Mouse (Mus musculus) brain, adult 2 months (tissue): ENCODE data around the gene Chn2.

ENCODE experiments used
- DNase-seq: peaks from one replicate; pipeline ENCODE4 v3.0.0; 2011; ENCODE audit warnings: low read depth, low spot score

Gene Chn2

GRCm38 (mm10) chr6:54273379-54273730, 234.0 kb downstream of the Chn2 start:
- DNase-seq, result peak; percentile 89

DNA sequence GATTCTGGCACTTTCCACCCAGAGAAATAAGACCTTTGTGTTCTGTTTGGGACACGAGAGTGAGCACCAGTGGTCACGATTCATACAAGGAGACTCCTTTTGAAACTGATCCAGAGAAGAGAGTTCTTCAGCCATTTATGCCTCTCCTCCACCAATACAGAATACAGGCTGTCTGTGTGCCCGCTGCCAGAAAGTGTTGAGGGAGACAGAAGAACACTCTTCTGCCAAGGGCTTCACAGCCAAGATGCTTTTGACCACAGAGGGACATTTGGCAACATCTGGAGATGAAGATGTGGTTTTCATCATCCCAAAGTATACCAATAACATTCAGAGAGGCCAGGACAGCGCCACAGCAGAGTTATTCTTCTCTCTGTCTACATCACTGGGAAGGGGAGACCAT, 237.9 kb downstream of the Chn2 start:
- DNase-seq, result peak; percentile 71

GRCm38 (mm10) chr6:54277828-54278227, 238.5 kb downstream of the Chn2 start:
- peak; percentile 50 for DNase-seq

DNA sequence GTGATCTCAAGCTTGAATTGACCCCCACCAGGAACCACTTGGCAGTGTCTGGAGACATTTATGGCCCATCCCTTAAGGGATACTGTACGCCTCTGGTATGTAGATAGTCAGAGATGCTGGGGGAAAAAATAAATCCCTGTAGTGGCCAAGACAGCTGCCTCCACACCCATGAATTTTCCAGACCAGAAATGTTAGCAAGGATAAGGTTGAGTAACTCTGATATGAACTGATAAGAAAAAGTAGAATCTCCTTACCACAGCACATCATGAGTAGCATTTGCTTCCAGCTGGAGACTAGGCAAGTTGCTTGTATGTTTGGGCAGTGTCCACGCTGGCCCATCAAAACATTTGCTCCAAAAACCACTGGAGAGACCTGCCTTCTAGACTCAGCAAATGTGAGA, 239.3 kb downstream of the Chn2 start:
- DNase-seq, result no peak

DNA sequence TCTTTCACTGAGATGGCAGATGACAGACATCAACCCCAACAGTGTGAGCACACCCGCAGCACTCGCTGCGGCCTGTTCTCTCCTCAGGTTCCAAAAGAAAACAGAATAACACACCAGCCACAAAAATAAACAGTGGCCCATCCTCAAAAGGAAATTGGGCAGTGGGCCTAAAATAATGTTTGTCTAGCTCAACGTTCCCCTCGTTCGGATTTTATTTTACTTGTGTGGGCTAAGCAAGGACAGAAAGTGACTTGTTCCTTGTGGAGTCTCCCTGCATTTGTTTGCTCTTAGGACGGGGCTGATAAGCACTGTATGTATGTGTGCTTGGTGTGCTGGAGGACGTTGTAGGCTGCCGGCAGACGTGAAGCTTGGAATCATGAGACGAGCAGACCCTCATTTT, 240.0 kb downstream of the Chn2 start:
- no peak for DNase-seq

DNA sequence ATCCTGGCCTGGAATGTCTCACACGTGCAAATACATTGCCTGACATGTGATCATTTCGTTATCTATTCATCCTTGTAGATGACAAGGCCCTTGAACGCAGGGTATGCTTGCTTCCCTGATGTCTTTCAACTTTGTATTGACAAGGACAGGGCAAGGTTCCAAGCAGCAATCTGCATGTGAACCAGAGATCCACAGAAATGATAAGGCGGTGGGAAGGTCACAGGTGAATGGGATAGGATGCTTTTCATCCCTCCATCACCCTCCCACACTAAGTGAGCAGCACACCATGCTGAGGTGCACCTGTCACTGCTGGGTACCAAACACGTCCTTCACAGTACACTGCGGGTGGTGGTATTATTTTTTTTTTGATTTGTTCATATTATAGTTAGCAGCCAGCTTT, 240.9 kb downstream of the Chn2 start:
- no peak for DNase-seq

DNA sequence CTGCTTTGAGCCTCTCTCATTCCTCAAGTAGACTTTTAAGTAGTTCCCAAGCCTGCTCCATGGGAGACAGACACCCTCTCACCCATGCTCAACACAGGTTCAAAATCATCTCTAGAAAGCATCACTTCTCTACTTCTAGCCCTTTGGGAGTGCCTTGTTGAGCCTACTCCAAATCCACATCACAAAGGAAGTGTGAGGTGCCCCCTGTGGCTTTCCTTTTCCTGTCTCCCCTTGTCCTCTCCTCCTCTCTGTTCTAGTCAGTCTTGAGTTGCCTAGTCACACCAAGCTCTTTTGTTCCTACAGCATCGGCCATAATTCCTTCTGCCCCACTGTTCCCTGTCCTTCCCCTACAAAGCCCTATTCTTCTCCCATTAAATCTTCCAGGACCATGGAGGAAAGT, 243.9 kb downstream of the Chn2 start:
- DNase-seq, result no peak

GRCm38 (mm10) chr6:54284167-54284711, 244.9 kb downstream of the Chn2 start:
- no peak for DNase-seq

GRCm38 (mm10) chr6:54286813-54287212, 247.5 kb downstream of the Chn2 start:
- DNase-seq, result peak; percentile 40

DNA sequence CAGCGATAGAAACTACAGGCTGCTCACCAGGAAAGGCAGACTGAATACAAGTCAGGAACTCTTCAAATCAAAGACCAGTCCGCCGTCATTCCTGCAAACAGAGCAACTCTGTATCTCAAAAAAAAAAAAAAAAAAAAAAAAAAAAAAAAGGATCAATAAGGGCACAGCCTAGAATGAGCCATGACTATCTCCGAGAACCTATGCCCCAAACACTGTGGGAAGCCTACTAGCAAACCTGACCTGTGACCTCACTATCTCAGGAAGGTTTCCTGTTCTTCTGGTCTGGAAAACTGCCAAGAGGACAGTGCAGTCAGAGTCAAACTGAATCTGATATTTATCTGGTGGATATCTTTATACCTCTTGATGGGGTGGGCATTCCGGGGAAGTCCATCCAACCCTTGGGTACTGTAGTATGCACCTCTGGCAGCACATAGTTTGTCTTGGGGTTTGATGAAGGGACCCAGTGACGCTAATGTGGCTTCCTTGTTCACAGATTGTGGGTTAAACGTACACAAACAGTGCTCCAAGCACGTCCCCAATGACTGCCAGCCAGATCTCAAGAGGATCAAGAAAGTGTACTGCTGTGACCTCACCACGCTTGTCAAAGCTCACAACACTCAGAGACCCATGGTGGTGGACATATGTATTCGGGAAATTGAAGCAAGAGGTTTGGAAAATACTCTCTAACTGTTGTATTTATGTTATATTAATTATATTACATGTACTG, 250.6 kb downstream of the Chn2 start:
- no peak for DNase-seq

DNA sequence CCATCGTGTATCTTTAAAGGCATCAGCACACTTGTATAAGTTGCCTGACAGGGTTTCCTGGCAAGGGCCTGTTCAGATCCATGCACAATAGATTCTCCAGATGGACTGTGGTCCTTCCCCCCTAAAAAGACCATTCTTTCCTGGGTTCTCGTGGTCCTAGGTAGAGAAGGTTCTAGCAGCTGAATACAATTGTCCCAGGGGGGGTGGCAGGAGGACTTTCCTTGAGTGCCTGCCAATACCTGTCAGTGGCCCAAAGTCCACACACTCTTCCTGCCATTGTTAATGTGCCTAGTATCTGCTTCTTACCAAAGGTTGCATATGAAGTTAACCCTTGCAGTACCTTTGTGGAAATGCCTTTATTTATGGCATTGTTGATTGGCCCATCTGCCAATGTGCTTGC, 257.9 kb downstream of the Chn2 start:
- no peak for DNase-seq

DNA sequence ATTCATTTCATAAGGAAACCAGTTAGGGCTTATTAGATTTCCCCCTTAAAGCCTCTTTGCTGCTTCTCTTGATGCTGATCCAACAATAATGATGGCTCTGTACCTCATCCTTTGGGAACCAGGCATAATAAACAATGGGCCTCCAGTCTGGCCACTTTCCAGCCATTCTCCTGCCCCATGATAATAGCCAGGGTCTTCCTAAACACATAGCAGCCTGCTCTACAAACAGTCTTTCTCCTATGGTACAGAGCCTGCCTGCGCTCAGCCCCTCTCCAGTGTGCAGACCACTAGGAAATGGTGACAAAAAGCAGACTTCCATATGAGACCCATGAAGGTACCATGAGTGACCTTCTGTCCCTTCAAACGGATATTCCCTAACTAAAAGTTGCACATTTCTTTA, 260.1 kb downstream of the Chn2 start:
- peak; percentile 56 for DNase-seq

DNA sequence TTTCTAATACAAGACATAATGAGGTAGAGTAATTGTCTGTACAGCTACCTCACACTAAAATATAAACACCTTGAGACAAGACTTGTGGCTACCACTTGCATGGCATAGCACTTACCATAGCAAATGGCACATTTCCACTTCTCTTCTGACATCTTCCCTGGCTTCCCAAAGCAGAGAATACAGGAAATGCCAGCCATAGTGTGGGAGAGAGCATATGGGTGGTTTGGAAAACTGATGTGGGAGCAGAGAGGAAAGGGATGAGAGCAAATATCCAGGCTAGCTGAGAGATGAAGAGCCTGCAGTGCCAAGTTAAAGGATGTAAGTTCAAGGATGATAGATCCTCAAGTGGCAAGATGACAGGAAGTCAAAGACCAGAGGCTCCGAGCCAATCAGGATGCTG, 266.4 kb downstream of the Chn2 start:
- peak; percentile 54 for DNase-seq

- peak; percentile 72 for DNase-seq
Observed at GRCm38 (mm10) chr6:54313071-54313470, 273.7 kb downstream of the Chn2 start.

DNA sequence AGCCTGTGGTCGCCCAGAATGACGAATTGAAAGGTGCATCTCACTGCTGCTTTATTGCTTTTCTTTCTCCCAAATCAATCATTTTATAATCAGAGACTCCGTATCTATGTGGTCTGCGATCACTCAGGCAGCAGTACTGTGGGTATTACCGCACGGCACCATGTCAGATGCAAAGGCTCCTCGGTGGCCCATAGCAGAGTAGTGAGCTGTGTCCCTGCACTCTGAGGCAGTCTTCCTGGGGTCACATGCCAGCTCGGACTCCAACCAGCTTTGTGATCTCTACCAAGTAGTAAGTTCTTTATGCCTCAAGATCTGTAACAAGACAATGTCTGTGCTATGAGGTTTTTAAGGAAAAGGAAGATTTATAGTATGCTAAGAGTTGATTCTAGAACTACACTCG, 279.3 kb downstream of the Chn2 start:
- DNase-seq, result no peak

DNA sequence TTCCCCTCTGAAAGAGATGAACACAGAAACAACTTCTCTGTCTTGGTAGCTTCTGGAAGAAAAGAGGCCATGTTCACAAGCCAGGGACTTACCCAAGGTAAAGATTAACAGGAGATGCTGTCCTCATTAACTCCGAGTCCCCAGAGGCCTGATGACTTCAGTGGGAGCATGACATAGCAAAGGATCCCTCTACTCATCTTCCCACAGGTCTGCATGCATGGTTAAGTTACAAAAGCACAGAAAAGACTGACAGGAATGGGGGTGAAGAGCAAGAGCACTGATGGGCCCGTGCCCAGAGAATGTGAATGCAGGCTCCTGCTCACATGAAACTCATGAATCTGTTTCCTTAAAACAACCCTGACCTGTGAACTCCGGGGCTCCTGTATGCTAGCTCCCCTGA, 279.8 kb downstream of the Chn2 start:
- no peak for DNase-seq

DNA sequence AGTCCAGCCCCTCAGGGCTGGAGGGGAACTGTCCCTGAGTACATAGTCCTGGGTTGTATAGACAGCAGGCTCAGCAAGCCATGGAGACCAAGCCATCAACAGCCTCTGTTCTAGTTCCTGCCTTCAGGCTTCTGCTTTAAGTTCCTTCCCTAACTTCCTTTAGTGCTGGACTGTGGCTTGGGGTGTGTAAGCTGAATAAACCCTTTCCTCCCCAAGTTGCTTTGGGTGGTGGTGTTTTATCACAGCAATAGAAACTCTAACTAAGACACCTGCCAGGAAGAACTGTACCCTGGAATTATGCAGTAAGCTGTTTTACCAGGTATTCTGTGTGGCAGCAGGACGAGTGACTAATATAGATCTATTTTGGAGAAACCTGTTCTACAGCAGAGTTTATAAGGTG, 280.9 kb downstream of the Chn2 start:
- no peak for DNase-seq

DNA sequence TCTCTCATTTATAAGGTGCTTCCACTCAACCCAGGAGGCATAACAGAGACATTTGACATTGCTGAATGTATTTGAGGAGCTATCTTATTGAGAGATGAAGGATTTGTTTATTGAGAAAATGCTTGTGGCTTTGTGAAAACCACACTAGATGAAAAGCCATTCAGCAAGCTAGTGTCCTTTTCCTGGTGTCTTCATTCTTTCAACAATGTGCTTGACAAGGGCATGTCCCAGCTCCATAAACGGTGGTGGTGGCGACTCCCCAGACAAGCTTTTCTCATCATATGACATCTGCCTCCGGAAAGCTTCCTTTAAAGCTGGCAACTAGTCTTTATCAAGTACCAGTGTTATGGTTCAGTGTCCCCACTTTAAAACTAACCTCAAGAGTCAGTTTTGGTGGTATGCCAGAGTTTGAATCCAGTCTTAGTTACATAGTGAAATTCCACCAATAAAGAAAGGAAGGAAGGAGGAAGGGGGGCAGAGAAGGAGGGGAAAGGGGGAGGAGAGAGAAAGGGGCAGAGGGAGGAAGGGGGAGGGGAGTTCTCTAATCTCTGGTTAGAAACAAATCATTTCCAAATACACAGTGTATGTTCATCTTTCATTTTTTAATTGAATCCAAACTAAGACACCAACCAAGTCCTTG, 286.0 kb downstream of the Chn2 start, which contains the start of gene Prr15:
Prr15 (plus strand) TSS at position 590 of the 640 bp plus-strand sequence.
- no peak for DNase-seq

DNA sequence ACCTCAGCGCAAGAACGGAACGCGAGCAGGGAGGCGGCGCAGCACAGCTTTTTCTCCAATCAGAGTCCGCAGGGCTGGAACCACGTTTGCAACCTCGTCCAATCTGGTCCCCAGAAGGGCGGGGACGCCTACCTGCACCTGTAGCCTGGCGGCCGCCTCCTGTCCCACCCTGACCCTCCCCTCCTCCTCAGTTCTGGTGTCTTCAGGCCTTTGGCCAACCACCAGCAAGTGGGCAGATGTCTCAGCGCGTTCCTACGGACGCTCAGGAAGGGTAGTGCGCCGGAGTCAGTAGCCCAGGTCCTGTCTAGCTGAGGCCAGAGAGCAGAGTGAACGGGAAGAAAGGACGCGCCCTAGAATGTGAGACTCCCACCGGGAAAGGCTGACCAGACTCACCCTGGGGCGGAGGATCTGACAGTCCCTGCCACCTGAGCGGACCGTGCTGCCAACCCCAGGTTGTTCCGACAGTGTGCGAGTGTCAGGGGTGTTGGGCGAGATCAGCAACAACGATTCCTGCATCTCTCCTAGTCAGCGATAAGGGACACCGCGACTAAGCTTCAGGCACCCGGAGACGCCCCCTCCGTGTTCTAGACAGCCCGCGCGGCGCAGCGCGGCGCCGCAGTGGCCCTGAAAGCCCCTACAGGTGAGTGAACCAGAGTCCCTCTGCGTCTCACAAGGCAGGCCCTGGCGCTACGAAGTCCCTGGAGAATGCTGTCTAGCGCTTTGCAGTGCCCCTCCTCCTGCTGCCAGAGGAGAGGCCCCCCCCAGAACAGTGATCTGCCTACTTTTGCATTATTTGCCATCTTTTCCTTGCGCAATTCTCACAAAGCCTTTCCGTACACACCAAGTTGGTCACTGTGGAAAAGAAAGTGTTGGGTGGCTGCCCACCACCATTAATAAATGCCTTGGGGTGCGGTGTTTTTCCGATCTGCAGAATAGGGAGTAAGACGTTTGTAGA, 287.6 kb downstream of the Chn2 start:
- peak; percentile 87 for DNase-seq

DNA sequence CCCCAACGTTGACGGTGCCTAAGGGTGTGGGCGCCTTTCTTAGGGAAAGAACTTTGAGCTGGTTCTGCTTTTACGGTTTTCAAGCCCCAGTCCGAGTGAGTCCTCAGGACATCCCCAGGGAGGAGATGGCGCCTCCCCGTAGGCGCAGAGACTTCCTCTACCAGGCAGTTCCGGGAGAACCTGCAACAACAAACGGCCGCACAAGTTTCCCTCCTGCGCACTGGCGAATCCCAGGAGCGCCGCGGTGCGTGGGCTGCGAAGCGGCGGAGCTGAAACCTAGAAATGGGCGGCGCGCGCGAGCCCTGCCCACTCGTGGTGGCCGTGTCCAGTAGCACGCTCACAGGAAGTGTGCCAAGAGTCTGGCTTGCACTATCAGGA, 288.3 kb downstream of the Chn2 start:
- peak; percentile 79 for DNase-seq

GRCm38 (mm10) chr6:54328783-54329182, 289.4 kb downstream of the Chn2 start:
- no peak for DNase-seq

DNA sequence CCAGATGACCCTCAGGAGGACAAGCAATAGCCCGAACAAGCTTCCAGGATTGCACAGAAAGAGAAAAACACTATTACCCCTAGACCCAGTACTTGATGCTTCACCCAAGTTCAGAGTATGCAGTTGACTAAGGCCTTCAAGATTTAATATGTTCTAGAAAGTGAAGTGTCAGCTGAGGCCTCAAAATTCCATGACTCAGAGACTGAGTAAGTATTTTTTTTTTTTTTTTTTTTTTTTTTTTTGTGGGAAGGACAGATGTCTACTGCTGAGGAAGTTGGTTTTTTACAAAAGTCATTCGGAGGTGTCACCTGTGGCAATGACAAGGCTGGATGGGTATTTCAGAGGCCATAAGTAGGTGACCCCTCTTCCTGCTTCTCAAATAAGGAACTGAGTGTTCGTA, 290.2 kb downstream of the Chn2 start:
- DNase-seq, result no peak
